In genomic region chr2:13384775-13385541, GRCm38 (mm10) we compare ENCODE assay signal across 8 mouse cellular contexts.
DNase-seq lines count a peak whose midpoint lies in the region; ATAC-seq and TF ChIP-seq lines count a peak whose summit lies in the region.

No protein-coding gene starts in this region.

- H3K4me1 ChIP-seq in embryonic facial prominence, embryonic 11.5 days (ENCODE audit: control insufficient read depth, insufficient read depth, low read length): no peaks in the 10 kb centered on the region
- peaks cover 17% of the 10 kb centered on the region for H3K4me1 ChIP-seq in heart, postnatal 0 days (ENCODE audit: control insufficient read depth, insufficient read depth)
- H3K4me1 ChIP-seq in limb, embryonic 12.5 days (replicated peaks): peaks cover 11% of the 10 kb centered on the region
- peaks cover 25% of the 10 kb centered on the region for H3K4me1 ChIP-seq in midbrain, embryonic 13.5 days (replicated peaks)

- no peak overlapping the region for H3K4me2 ChIP-seq in embryonic facial prominence, embryonic 11.5 days (ENCODE audit: low read depth, low read length)
- no peak overlapping the region for H3K4me2 ChIP-seq in heart, postnatal 0 days (ENCODE audit: low read depth, low read length)
- H3K4me2 ChIP-seq in limb, embryonic 12.5 days: no peak overlapping the region
- H3K4me2 ChIP-seq in midbrain, embryonic 13.5 days (replicated peaks): no peak overlapping the region

- no peaks in the 10 kb centered on the region for H3K27me3 ChIP-seq in embryonic facial prominence, embryonic 11.5 days (ENCODE audit: control insufficient read depth, insufficient read depth, low read length)
- H3K27me3 ChIP-seq in heart, postnatal 0 days (ENCODE audit: control insufficient read depth, insufficient read depth, low read length): no peaks in the 10 kb centered on the region
- no peaks in the 10 kb centered on the region for H3K27me3 ChIP-seq in limb, embryonic 12.5 days
- no peaks in the 10 kb centered on the region for H3K27me3 ChIP-seq in midbrain, embryonic 13.5 days

- H3K9me3 ChIP-seq in embryonic facial prominence, embryonic 11.5 days (replicated peaks; ENCODE audit: control insufficient read depth, low read length): no peaks in the 10 kb centered on the region
- H3K9me3 ChIP-seq in heart, postnatal 0 days (replicated peaks; ENCODE audit: control insufficient read depth, low read length): no peaks in the 10 kb centered on the region
- no peaks in the 10 kb centered on the region for H3K9me3 ChIP-seq in limb, embryonic 12.5 days
- no peaks in the 10 kb centered on the region for H3K9me3 ChIP-seq in midbrain, embryonic 13.5 days

- 0 out of 2 replicates have a peak overlapping the region, but pooled peaks have one; percentile 26 for H3K9ac ChIP-seq in embryonic facial prominence, embryonic 11.5 days (replicated peaks; ENCODE audit: low read length)
- no peak overlapping the region for H3K9ac ChIP-seq in heart, postnatal 0 days (replicated peaks; ENCODE audit: low read depth, low read length)
- no peak overlapping the region for H3K9ac ChIP-seq in limb, embryonic 12.5 days (replicated peaks)
- H3K9ac ChIP-seq in midbrain, embryonic 13.5 days (replicated peaks): peak overlapping the region; percentile 44; the same call in 1 of the 2 replicates

- no peak overlapping the region for H3K4me3 ChIP-seq in embryonic facial prominence, embryonic 11.5 days (ENCODE audit: low read depth, low read length)
- H3K4me3 ChIP-seq in heart, postnatal 0 days (ENCODE audit: low read depth, low read length): no peak overlapping the region
- H3K4me3 ChIP-seq in limb, embryonic 12.5 days (replicated peaks): no peak overlapping the region
- no peak overlapping the region for H3K4me3 ChIP-seq in midbrain, embryonic 13.5 days (replicated peaks)

- 26% methylated on average over 4 of the region's 4 CpGs for WGBS in embryonic facial prominence, embryonic 11.5 days
- WGBS in heart, postnatal 0 days: 10% methylated on average over 4 of the region's 4 CpGs
- WGBS in limb, embryonic 12.5 days: 34% methylated on average over 4 of the region's 4 CpGs
- WGBS in midbrain, embryonic 13.5 days: 10% methylated on average over 4 of the region's 4 CpGs

- TF ChIP-seq CTCF in heart, postnatal 0 days (IDR thresholded peaks at IDR 0.05; ENCODE audit: low read depth): no peak

- ATAC-seq in embryonic facial prominence, embryonic 11.5 days (replicated peaks; ENCODE audit: insufficient number of reproducible peaks, low FRiP score, low TSS enrichment, low read depth): peak; percentile 83
- peak; percentile 73 for ATAC-seq in heart, postnatal 0 days (ENCODE audit: insufficient read depth, low read depth)
- ATAC-seq in limb, embryonic 12.5 days (ENCODE audit: insufficient number of reproducible peaks, insufficient read depth, low FRiP score, low TSS enrichment, low read depth): no peak
- peak; percentile 90 for ATAC-seq in midbrain, embryonic 13.5 days

- no peak for TF ChIP-seq EP300 in heart, postnatal 0 days (IDR thresholded peaks at IDR 0.05; ENCODE audit: low read depth)

- no peaks in the 10 kb centered on the region for H3K36me3 ChIP-seq in embryonic facial prominence, embryonic 11.5 days (replicated peaks; ENCODE audit: control insufficient read depth, insufficient read depth, low read depth, low read length)
- H3K36me3 ChIP-seq in heart, postnatal 0 days (replicated peaks; ENCODE audit: control insufficient read depth, insufficient read depth, low read length): no peaks in the 10 kb centered on the region
- H3K36me3 ChIP-seq in limb, embryonic 12.5 days: no peaks in the 10 kb centered on the region
- no peaks in the 10 kb centered on the region for H3K36me3 ChIP-seq in midbrain, embryonic 13.5 days

- H3K27ac ChIP-seq in embryonic facial prominence, embryonic 11.5 days (replicated peaks; ENCODE audit: low read depth, low read length): peak overlapping the region; percentile 39; the same call in 1 of the 2 replicates
- H3K27ac ChIP-seq in heart, postnatal 0 days (ENCODE audit: low read depth): peak overlapping the region; percentile 86
- peak overlapping the region; percentile 50 for H3K27ac ChIP-seq in limb, embryonic 12.5 days
- peak overlapping the region; percentile 90 for H3K27ac ChIP-seq in midbrain, embryonic 13.5 days

- DNase-seq in adipocyte (ENCODE audit: low spot score): peak; percentile 68
- peak; percentile 27 for DNase-seq in embryonic facial prominence, embryonic 11.5 days (ENCODE audit: low spot score)
- peak; percentile 71 for DNase-seq in heart, postnatal 0 days (ENCODE audit: low spot score)
- DNase-seq in cerebellum, postnatal 4 days (ENCODE audit: low spot score in 2 of 2): no peak
- DNase-seq in layer of hippocampus, adult 18-20 months (ENCODE audit: low spot score in 2 of 2): no peak
- DNase-seq in left cerebral cortex, adult 8-10 months (ENCODE audit: low spot score in 2 of 2): no peak

Comparison
In these comparisons a context has a peak if more than half of its experiments do, and no peak if none do; other contexts are left out.
1. DNase-seq: peak in adipocyte (single experiment), embryonic facial prominence, embryonic 11.5 days (single experiment) and heart, postnatal 0 days (single experiment); none in cerebellum, postnatal 4 days (0 of 2), layer of hippocampus, adult 18-20 months (0 of 2) and left cerebral cortex, adult 8-10 months (0 of 2).
2. H3K27ac ChIP-seq: peak in every context shown above with its lines; median percentile 90 in midbrain, embryonic 13.5 days; 86 in heart, postnatal 0 days; 50 in limb, embryonic 12.5 days; 39 in embryonic facial prominence, embryonic 11.5 days.
3. H3K9ac ChIP-seq: peak in embryonic facial prominence, embryonic 11.5 days (single experiment) and midbrain, embryonic 13.5 days (single experiment); none in heart, postnatal 0 days (single experiment) and limb, embryonic 12.5 days (single experiment).